Mouse (Mus musculus): ENCODE data around the gene Coq6. TPM values are rescaled to one million over a fixed set of nuclear protein-coding genes. Genes with fewer than 3 reads are reported as not detected.
"Not testable (repeated sequence)": the region's sequence is repeated elsewhere in the genome, so short reads cannot be mapped to it uniquely, and the experiment has no call there.

The Coq6 gene
- 40.5 and 46.0 TPM in 2 replicates for polyA plus RNA-seq (2014; fragmentation: Nextera tagmentation; extraction: Ambion mirVana)

GRCm38 (mm10) chr12:84361555-84362489, at the start of gene Coq6, which contains the start of gene Fam161b:
Gene Coq6, plus strand, starts transcription at chr12:84361657.
Gene Fam161b, minus strand, starts transcription at chr12:84361833.
- peak within 1 kb of the TSS; percentile 77 for H3K4me3 ChIP-seq (ENCODE audit: low read depth, low read length)
- ATAC-seq (ENCODE audit: insufficient number of reproducible peaks, low FRiP score, low TSS enrichment, low read depth) (peak; percentile 99), DNase-seq (ENCODE audit: low spot score) (peak; percentile 95)
- H3K9me3 ChIP-seq (ENCODE audit: control insufficient read depth, low read length): no peaks in the 10 kb centered on the region
- H3K4me2 ChIP-seq (ENCODE audit: low read depth, severe bottlenecking): peak within 1 kb of the TSS; percentile 87
- no peaks in the 10 kb centered on the region for H3K27me3 ChIP-seq (ENCODE audit: control insufficient read depth, insufficient read depth, low read length)
- peaks cover 5% of the 10 kb centered on the region; the same call in 1 of the 2 replicates for H3K4me1 ChIP-seq (ENCODE audit: control insufficient read depth, insufficient read depth, low read length)
- under 1% methylated on average over 51 of the region's 51 CpGs for WGBS
- peak within 1 kb of the TSS; percentile 67 for H3K9ac ChIP-seq (ENCODE audit: low read length)
- no peaks in the 10 kb centered on the region; the same call in 1 of the 2 replicates for H3K36me3 ChIP-seq (ENCODE audit: control insufficient read depth, insufficient read depth, low read length)
- H3K27ac ChIP-seq (replicated peaks; ENCODE audit: low read depth, low read length): no peak within 1 kb of the TSS

GRCm38 (mm10) chr12:84316006-84316405, 45.5 kb upstream of the Coq6 start:
- no peak for ATAC-seq (ENCODE audit: insufficient number of reproducible peaks, low FRiP score, low TSS enrichment, low read depth)
- 48% methylated on average over 7 of the region's 7 CpGs for WGBS
- H3K27ac ChIP-seq (replicated peaks; ENCODE audit: low read depth, low read length): peak overlapping the region; percentile 82; the same call in 1 of the 2 replicates

GRCm38 (mm10) chr12:84316721-84317621, 44.5 kb upstream of the Coq6 start, which contains the start of gene Zfp410:
Gene Zfp410, plus strand, starts transcription at chr12:84316852.
- Histone ChIP-seq H3K4me3 (ENCODE audit: low read depth, low read length) (peak within 1 kb of the TSS; percentile 74), H3K9me3 (ENCODE audit: control insufficient read depth, low read length) (no peaks in the 10 kb centered on the region), H3K4me1 (ENCODE audit: control insufficient read depth, insufficient read depth, low read length) (peaks cover 3% of the 10 kb centered on the region; the same call in 1 of the 2 replicates), H3K36me3 (ENCODE audit: control insufficient read depth, insufficient read depth, low read length) (no peaks in the 10 kb centered on the region), H3K27me3 (ENCODE audit: control insufficient read depth, insufficient read depth, low read length) (no peaks in the 10 kb centered on the region), H3K4me2 (ENCODE audit: low read depth, severe bottlenecking) (peak within 1 kb of the TSS; percentile 64), H3K27ac (replicated peaks; ENCODE audit: low read depth, low read length) (peak within 1 kb of the TSS; percentile 82), H3K9ac (ENCODE audit: low read length) (peak within 1 kb of the TSS; percentile 73)
- peak; percentile 93 for DNase-seq (ENCODE audit: low spot score)
- under 1% methylated on average over 67 of the region's 77 CpGs for WGBS
- ATAC-seq (ENCODE audit: insufficient number of reproducible peaks, low FRiP score, low TSS enrichment, low read depth): peak; percentile 95

More at GRCm38 (mm10) chr12:84316006-84316405, 45.5 kb upstream of the Coq6 start:
- H3K4me2 ChIP-seq (ENCODE audit: low read depth, severe bottlenecking): peak overlapping the region; percentile 64
- peaks cover 3% of the 10 kb centered on the region; the same call in 1 of the 2 replicates for H3K4me1 ChIP-seq (ENCODE audit: control insufficient read depth, insufficient read depth, low read length)
- peak overlapping the region; percentile 74 for H3K4me3 ChIP-seq (ENCODE audit: low read depth, low read length)
- no peaks in the 10 kb centered on the region for H3K9me3 ChIP-seq (ENCODE audit: control insufficient read depth, low read length)
- no peaks in the 10 kb centered on the region for H3K36me3 ChIP-seq (ENCODE audit: control insufficient read depth, insufficient read depth, low read length)
- no peaks in the 10 kb centered on the region for H3K27me3 ChIP-seq (ENCODE audit: control insufficient read depth, insufficient read depth, low read length)
- no peak for DNase-seq (ENCODE audit: low spot score)
- peak overlapping the region; percentile 73 for H3K9ac ChIP-seq (ENCODE audit: low read length)

GRCm38 (mm10) chr12:84327111-84327512, 34.3 kb upstream of the Coq6 start:
- no peak overlapping the region for H3K4me3 ChIP-seq (ENCODE audit: low read depth, low read length)
- WGBS: 91% methylated on average over 4 of the region's 4 CpGs
- H3K4me1 ChIP-seq (ENCODE audit: control insufficient read depth, insufficient read depth, low read length): no peaks in the 10 kb centered on the region
- H3K9ac ChIP-seq (ENCODE audit: low read length): no peak overlapping the region
- H3K4me2 ChIP-seq (ENCODE audit: low read depth, severe bottlenecking): no peak overlapping the region
- no peaks in the 10 kb centered on the region for H3K27me3 ChIP-seq (ENCODE audit: control insufficient read depth, insufficient read depth, low read length)
- H3K27ac ChIP-seq (replicated peaks; ENCODE audit: low read depth, low read length): no peak overlapping the region
- DNase-seq (ENCODE audit: low spot score): no peak
- no peaks in the 10 kb centered on the region for H3K9me3 ChIP-seq (ENCODE audit: control insufficient read depth, low read length)
- peaks cover 10% of the 10 kb centered on the region for H3K36me3 ChIP-seq (ENCODE audit: control insufficient read depth, insufficient read depth, low read length)
- ATAC-seq (ENCODE audit: insufficient number of reproducible peaks, low FRiP score, low TSS enrichment, low read depth): no peak

- Histone ChIP-seq H3K9me3 (ENCODE audit: control insufficient read depth, low read length) (no peaks in the 10 kb centered on the region), H3K4me1 (ENCODE audit: control insufficient read depth, insufficient read depth, low read length) (no peaks in the 10 kb centered on the region), H3K4me2 (ENCODE audit: low read depth, severe bottlenecking) (no peak overlapping the region), H3K36me3 (ENCODE audit: control insufficient read depth, insufficient read depth, low read length) (peaks cover 16% of the 10 kb centered on the region; the same call in 1 of the 2 replicates), H3K27ac (replicated peaks; ENCODE audit: low read depth, low read length) (no peak overlapping the region), H3K27me3 (ENCODE audit: control insufficient read depth, insufficient read depth, low read length) (no peaks in the 10 kb centered on the region), H3K9ac (ENCODE audit: low read length) (no peak overlapping the region), H3K4me3 (ENCODE audit: low read depth, low read length) (no peak overlapping the region)
- WGBS: 94% methylated on average over 11 of the region's 11 CpGs
- no peak for ATAC-seq (ENCODE audit: insufficient number of reproducible peaks, low FRiP score, low TSS enrichment, low read depth)
- no peak for DNase-seq (ENCODE audit: low spot score)
Observed at GRCm38 (mm10) chr12:84336963-84337625, 24.4 kb upstream of the Coq6 start.

- DNase-seq (ENCODE audit: low spot score): peak; percentile 52
- Histone ChIP-seq H3K4me1 (ENCODE audit: control insufficient read depth, insufficient read depth, low read length) (no peaks in the 10 kb centered on the region), H3K9ac (ENCODE audit: low read length) (no peak overlapping the region), H3K27ac (replicated peaks; ENCODE audit: low read depth, low read length) (no peak overlapping the region), H3K4me3 (ENCODE audit: low read depth, low read length) (no peak overlapping the region), H3K27me3 (ENCODE audit: control insufficient read depth, insufficient read depth, low read length) (no peaks in the 10 kb centered on the region), H3K9me3 (ENCODE audit: control insufficient read depth, low read length) (no peaks in the 10 kb centered on the region), H3K36me3 (ENCODE audit: control insufficient read depth, insufficient read depth, low read length) (peaks cover 4% of the 10 kb centered on the region; the same call in 1 of the 2 replicates), H3K4me2 (ENCODE audit: low read depth, severe bottlenecking) (no peak overlapping the region)
- ATAC-seq (ENCODE audit: insufficient number of reproducible peaks, low FRiP score, low TSS enrichment, low read depth): no peak
- 54% methylated on average over 2 of the region's 2 CpGs for WGBS
Observed at GRCm38 (mm10) chr12:84347192-84347591, 14.3 kb upstream of the Coq6 start.

GRCm38 (mm10) chr12:84358699-84359098, 2.8 kb upstream of the Coq6 start:
- 82% methylated on average over 2 of the region's 2 CpGs for WGBS
- not testable (repeated sequence) for H3K4me3 ChIP-seq (ENCODE audit: low read depth, low read length); H3K9ac ChIP-seq (ENCODE audit: low read length); H3K9me3 ChIP-seq (ENCODE audit: control insufficient read depth, low read length); H3K4me2 ChIP-seq (ENCODE audit: low read depth, severe bottlenecking); H3K27me3 ChIP-seq (ENCODE audit: control insufficient read depth, insufficient read depth, low read length); ATAC-seq (ENCODE audit: insufficient number of reproducible peaks, low FRiP score, low TSS enrichment, low read depth); H3K36me3 ChIP-seq (ENCODE audit: control insufficient read depth, insufficient read depth, low read length); H3K27ac ChIP-seq (replicated peaks; ENCODE audit: low read depth, low read length); H3K4me1 ChIP-seq (ENCODE audit: control insufficient read depth, insufficient read depth, low read length); DNase-seq (ENCODE audit: low spot score)
